8 mouse cellular contexts compared by ENCODE assay signal in the genomic region with DNA sequence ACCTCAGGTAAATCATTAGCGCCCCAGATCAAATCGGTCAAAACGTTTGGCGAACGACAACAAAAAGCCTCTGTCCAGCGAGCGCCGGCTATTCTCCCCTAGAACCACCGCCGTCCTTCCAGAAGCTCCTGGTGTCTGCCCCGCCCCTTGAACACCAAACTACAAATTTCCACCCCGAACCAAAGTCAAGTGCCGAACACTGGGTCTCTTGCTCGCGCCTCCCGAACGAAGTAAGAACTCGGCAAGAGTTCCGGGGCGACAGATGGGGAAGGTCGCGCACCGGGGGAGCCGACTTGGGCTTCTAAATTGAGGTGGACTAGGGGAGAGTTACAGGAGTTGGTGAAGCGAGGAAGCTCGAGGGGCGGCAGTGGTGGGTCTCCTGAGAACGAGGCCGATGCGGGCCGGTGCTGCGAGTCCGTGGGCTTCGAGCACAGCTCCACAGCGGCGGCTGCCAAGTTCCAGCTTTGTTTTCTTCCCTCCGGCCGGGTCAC. TPM values are rescaled to one million over a fixed set of nuclear protein-coding genes. Genes with fewer than 3 reads are reported as not detected.
DNase-seq lines count a peak whose midpoint lies in the region; ATAC-seq and TF ChIP-seq lines count a peak whose summit lies in the region.

TSS of gene Tubgcp4 (plus strand) at position 174 of the 491 bp plus-strand sequence.

- H3K4me2 ChIP-seq in hindbrain, embryonic 15.5 days: peak within 1 kb of the TSS; percentile 64

- WGBS in hindbrain, embryonic 15.5 days: 0% methylated on average over 38 of the region's 38 CpGs

- H3K9ac ChIP-seq in hindbrain, embryonic 15.5 days: peak within 1 kb of the TSS; percentile 79

- TF ChIP-seq CTCF in bone marrow macrophage, adult 2 months (IDR thresholded peaks at IDR 0.05; ENCODE audit: low read depth, low read length): no peak

- peak within 1 kb of the TSS; percentile 71 for H3K4me3 ChIP-seq in bone marrow macrophage, adult 2 months (ENCODE audit: insufficient read depth, low read length)
- H3K4me3 ChIP-seq in hindbrain, embryonic 15.5 days: peak within 1 kb of the TSS; percentile 94

- ATAC-seq in hindbrain, embryonic 15.5 days (ENCODE audit: low FRiP score, low read depth): peak; percentile 69
- ATAC-seq in megakaryocyte-erythroid progenitor cell, adult 5-6 weeks (replicated peaks; ENCODE audit: low FRiP score, low TSS enrichment, poor library complexity, severe bottlenecking): peak; percentile 49

- H3K36me3 ChIP-seq in hindbrain, embryonic 15.5 days: peaks cover 22% of the 10 kb centered on the region

- H3K9me3 ChIP-seq in hindbrain, embryonic 15.5 days: no peaks in the 10 kb centered on the region

- peak within 1 kb of the TSS; percentile 80 for H3K27ac ChIP-seq in bone marrow macrophage, adult 2 months (ENCODE audit: insufficient read depth, low read depth, low read length)
- H3K27ac ChIP-seq in hindbrain, embryonic 15.5 days (replicated peaks): peak within 1 kb of the TSS; percentile 80

- TF ChIP-seq POLR2A in bone marrow macrophage, adult 2 months (IDR thresholded peaks at IDR 0.05; ENCODE audit: borderline replicate concordance, low read depth, low read length): no peak

- intact Hi-C loops in left cerebral cortex, postnatal 14 days (cut with DNase I): no loop called here

- H3K4me1 ChIP-seq in bone marrow macrophage, adult 2 months (ENCODE audit: control insufficient read depth, insufficient read depth, low read length): peaks cover 13% of the 10 kb centered on the region
- H3K4me1 ChIP-seq in hindbrain, embryonic 15.5 days (replicated peaks): peaks cover 31% of the 10 kb centered on the region

- peak; percentile 60 to 66 for DNase-seq in lung, adult 18-20 months
- no peak for DNase-seq in lung, postnatal 4 days
- DNase-seq in gastrocnemius, adult 18-20 months (ENCODE audit: low spot score): peak; percentile 28
- DNase-seq in left cerebral cortex, postnatal 14 days (ENCODE audit: low spot score in 2 of 2): no peak
- peak; percentile 68 for DNase-seq in yolk sac, embryonic 10.5 days (ENCODE audit: low spot score)

- H3K27me3 ChIP-seq in hindbrain, embryonic 15.5 days: no peaks in the 10 kb centered on the region

RNA-seq across cellular contexts. Expression of gene Tubgcp4, which starts in this region (rescaled TPM):
- 61.9 and 68.4 TPM in 2 replicates for polyA plus RNA-seq in bone marrow macrophage, adult 2 months (2012; ENCODE audit: insufficient read depth, insufficient read length, missing spikeins)
- total RNA-seq in gastrocnemius, adult 18-20 months (2021): 10 to 100 TPM in 1 of 2 experiments, 1 to 10 TPM in 1; 9.0 to 15.3 TPM
- polyA plus RNA-seq in hindbrain, embryonic 15.5 days (2015; fragmentation: Nextera tagmentation; extraction: Ambion mirVana): 45.5 and 47.1 TPM in 2 replicates
- 10 to 100 TPM; 38.0 to 38.1 TPM for total RNA-seq in left cerebral cortex, postnatal 14 days (2021)
- total RNA-seq in megakaryocyte-erythroid progenitor cell, adult 5-6 weeks (2014; fragmentation: Nextera tagmentation): 62.8 and 83.6 TPM in 2 replicates
- total RNA-seq in megakaryocyte-erythroid progenitor cell, adult 5-6 weeks (2017): 35.4 and 38.5 TPM in 2 replicates

Comparison
In these comparisons a context has a peak if more than half of its experiments do, and no peak if none do; other contexts are left out.
1. DNase-seq: peak in lung, adult 18-20 months (2 of 2), gastrocnemius, adult 18-20 months (single experiment) and yolk sac, embryonic 10.5 days (single experiment); none in lung, postnatal 4 days (0 of 2) and left cerebral cortex, postnatal 14 days (0 of 2).